Mouse (Mus musculus): Measurements from ENCODE around the gene Dmxl2.

The Dmxl2 gene

DNA sequence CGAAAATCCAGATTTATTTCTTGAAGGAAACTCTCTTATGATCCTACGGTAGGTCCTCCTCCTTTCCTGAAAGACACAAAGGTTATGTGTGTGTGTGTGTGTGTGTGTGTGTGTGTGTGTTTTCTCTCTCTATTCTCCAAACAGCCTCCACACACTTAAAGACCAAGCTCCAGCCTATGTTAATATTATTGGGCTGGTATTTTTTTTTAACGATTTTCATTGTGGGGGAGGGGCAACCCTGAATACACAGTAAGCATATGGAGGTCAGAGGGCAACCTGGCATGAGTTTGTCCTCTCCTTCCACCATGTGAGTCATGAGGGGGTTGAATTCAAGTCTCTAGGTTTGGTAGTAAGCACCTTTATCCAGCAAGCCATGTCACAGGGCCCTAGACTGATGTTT, 1.6 kb downstream of the Dmxl2 start:
- in situ Hi-C loops (cut with MboI, MseI), result no loop called here

- in situ Hi-C loops (cut with MboI, MseI), result no loop called here
Measured at GRCm38 (mm10) chr9:54499291-54499690, 2.1 kb downstream of the Dmxl2 start.

DNA sequence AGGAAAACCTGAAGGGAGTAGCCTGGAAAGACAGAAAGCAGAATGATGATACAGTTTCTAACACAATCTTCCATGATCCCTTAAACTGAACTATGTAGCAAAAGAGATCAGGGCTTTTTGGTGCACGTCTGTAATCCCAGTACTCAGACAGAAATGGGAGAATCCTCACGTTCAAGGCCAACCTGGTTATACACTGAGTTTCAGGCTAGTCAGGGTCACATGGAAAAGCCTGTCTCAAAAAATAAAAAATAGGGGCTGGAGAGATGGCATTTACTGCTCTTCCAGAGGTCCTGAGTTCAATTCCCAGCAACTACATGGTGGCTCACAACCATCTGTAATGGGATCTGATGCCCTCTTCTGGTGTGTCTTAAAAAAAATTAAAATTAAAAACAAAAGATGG, 11.0 kb downstream of the Dmxl2 start:
- in situ Hi-C loops (cut with MboI, MseI), result no loop called here

DNA sequence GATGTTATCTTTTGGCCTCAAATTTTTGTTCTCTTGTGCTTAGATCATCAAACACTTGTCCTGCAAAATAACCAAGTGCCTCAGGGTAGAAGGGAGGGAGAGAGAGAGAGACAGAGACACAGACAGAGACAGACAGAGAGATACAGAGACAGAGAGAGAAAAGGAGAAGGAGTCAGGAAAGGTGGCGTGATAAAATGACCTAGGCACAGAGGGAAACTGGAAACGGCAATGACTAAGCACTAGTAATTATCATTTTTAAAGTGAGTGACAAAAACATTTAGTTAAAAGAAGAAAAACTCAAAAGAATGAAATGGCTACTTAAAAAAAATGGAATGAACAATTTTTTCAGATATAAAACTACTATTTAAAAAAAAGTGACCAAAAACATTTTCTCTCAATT, 11.8 kb downstream of the Dmxl2 start:
- in situ Hi-C loops (cut with MboI, MseI), result no loop called here

DNA sequence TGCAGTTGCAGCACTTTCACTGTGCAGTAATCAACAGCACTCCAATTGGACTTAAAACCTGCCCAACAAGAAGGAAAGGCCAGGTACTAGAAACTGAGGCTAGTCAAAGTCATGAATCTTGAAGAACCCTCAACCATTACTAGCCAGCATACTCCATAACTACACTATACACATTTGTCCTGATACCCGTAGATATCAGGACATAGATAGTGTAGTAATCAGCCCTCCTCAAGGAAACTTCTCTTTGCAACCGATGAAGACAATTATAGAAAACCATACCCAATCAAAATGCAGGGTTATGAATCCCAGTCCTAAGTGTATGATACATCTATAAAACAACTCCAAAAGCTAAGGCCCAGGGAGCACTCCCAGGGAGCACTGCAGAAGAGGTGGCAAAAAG, 16.5 kb downstream of the Dmxl2 start:
- in situ Hi-C loops (cut with MboI, MseI), result no loop called here

DNA sequence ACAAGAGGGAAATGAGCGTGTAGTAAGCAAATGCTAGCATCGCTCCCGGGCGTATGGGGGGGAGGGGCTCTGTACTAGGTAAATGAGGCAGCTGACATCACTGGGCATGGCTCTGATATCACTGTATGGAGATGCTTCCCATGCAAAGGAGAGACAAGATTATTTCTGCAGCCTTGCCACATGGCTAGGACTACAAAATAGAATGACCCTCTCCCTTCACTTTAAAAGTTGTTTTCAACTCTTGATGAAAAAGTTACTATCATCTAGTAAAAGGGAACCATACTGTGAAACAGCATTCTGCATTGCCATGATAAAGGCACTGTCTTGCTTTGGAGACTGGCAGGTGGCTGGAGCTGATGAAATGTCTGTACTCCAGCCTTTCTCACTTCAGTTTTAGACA, 18.2 kb downstream of the Dmxl2 start:
- in situ Hi-C loops (cut with MboI, MseI), result no loop called here

GRCm38 (mm10) chr9:54482763-54483162, 18.7 kb downstream of the Dmxl2 start:
- in situ Hi-C loops (cut with MboI, MseI), result no loop called here

DNA sequence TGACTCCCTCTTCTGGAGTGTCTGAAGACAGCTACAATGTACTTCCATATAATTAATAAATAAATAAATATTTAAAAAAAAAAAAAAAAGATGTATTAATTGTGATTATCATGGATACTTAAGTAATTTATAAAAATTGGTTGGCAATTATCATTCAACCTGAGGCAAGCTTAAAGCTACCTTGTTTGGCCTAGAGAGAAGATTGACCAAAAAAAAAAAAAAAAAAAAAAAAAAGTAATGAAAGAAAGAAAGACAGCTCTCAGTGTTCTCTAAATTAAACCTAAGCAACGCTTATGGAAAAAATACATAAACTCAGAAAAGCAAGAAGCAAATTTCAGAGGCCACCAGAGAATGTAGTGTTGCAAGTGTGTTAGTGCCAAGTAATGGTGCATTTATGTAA, 22.4 kb downstream of the Dmxl2 start:
- in situ Hi-C loops (cut with MboI, MseI), result no loop called here

- in situ Hi-C loops (cut with MboI, MseI), result no loop called here
Measured at GRCm38 (mm10) chr9:54478117-54478516, 23.3 kb downstream of the Dmxl2 start.

DNA sequence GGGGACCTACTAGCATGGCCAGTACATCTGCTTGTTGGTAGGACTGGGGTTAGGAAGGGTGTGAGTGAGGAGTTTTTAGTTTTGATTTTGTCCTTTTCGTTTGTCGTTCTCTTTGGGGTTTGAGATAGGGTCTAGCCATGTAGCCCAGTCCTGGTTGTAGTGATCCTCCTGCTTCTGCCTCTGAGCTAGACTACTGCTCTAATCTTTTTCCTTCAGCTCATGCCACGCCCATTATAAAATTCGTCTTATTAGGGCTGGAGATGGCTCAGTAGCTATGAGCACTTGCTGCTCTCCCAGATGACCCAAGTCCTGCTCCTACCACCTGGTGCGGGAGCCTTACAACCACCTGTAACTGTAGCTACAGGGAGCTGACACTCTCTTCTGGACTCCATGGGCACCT, 26.9 kb downstream of the Dmxl2 start:
- in situ Hi-C loops (cut with MboI, MseI), result no loop called here

DNA sequence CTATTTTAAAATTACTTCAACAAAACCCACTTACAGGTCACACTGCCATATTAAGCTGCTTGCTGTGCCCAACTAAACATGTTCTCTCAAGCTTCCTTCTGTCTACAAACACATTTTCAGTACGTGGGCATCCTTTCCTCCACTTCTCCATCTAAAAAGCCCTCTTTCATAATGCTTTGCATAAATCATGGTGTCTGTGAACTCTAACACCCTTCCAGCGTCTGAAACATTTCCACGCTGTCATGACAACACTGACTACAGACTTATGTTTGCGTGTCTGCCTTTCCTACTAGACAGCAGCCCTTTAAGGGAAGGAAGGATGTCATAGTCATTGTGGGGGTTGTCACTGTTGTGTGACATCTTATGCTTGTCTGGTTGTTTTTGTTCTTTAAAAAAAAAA, 27.4 kb downstream of the Dmxl2 start:
- in situ Hi-C loops (cut with MboI, MseI), result no loop called here

GRCm38 (mm10) chr9:54472784-54473183, 28.6 kb downstream of the Dmxl2 start:
- in situ Hi-C loops (cut with MboI, MseI), result no loop called here

- in situ Hi-C loops (cut with MboI, MseI), result no loop called here
Measured at GRCm38 (mm10) chr9:54469339-54469738, 32.1 kb downstream of the Dmxl2 start.

- in situ Hi-C loops (cut with MboI, MseI), result no loop called here
Measured at GRCm38 (mm10) chr9:54467433-54467933, 33.9 kb downstream of the Dmxl2 start.

- in situ Hi-C loops (cut with MboI, MseI), result no loop called here
Measured at GRCm38 (mm10) chr9:54463483-54464054, 37.9 kb downstream of the Dmxl2 start.

GRCm38 (mm10) chr9:54439015-54439414, 62.4 kb downstream of the Dmxl2 start:
- in situ Hi-C loops (cut with MboI, MseI), result no loop called here

GRCm38 (mm10) chr9:54438246-54438645, 63.2 kb downstream of the Dmxl2 start:
- in situ Hi-C loops (cut with MboI, MseI), result no loop called here

DNA sequence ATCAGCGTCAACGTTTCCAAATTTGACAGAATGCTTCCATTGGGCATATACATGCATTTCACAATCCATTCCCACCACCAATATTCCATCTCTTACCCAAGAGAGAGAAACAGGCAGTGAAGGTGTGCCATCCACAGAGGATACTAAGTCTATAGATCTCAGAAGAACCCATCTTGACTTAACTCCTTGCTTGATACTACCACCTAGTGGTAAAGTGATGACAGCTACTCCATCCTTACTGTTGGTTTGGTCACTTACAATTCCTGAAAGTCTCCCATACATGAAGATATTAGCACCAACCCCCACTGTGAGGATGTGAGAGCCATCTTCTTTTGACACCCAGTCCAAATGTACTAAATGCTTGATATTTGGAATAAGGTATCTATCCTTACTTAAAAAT, 85.2 kb downstream of the Dmxl2 start:
- in situ Hi-C loops (cut with MboI, MseI), result no loop called here

DNA sequence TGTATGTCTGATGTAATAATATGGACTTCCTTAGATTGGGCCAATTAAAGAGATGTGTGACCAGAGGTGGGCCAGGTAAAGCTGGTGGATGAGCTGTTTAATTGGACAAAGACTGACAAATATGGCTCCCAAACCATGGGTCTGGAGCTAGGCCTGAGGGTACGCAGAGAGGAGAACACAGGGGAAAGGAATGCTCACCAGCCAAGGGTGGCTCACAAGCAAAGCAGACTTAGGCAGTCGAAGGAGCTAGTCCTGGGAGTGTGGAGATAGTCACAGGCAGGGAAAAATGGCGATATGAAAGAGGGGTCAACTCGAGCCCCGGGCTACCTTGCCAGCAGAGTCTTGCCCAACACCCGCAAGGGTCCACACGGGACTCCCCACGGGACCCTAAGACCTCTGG, 144.7 kb downstream of the Dmxl2 start:
- in situ Hi-C loops (cut with MboI, MseI), result no loop called here

GRCm38 (mm10) chr9:54342026-54342425, 159.4 kb downstream of the Dmxl2 start:
- in situ Hi-C loops (cut with MboI, MseI), result no loop called here

DNA sequence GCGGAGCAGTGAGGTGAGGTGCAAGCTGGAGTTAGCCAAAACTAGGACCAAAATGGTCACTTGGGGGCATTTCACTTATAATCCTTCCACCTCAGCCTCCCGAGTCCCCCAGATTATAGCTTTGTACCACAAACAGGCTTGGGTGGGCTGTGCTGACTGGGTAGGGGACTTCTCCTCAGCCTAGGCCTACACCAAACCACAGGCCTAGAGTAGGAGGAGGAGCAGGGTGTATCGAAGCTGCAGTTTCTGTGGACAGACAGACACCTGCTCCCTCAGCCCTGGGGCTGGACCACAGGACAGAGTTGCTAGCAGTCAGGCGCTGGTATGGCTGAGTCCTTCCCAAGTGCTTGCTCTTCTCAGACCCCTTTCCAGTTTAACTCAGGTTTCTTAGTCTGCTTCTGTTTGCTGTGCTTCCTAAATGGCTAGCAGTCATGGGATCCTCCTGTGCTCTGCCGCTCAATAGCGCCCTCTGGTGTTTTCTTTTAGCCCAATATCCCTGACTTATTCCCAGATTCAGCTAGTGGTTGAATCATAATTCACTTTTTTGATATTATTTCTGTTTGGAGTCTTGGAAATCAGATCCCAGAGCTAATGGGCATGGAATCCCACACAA, 164.8 kb downstream of the Dmxl2 start:
- in situ Hi-C loops (cut with MboI, MseI), result loop anchor here (5.0 kb wide), 2 partner anchors 201 to 344 kb away; partner anchors contain the start of gene Sh2d7

- in situ Hi-C loops (cut with MboI, MseI), result loop anchor here (5.0 kb wide), 2 partner anchors 202 to 343 kb away; partner anchors contain the start of gene Sh2d7
Measured at GRCm38 (mm10) chr9:54335582-54335981, 165.8 kb downstream of the Dmxl2 start.

DNA sequence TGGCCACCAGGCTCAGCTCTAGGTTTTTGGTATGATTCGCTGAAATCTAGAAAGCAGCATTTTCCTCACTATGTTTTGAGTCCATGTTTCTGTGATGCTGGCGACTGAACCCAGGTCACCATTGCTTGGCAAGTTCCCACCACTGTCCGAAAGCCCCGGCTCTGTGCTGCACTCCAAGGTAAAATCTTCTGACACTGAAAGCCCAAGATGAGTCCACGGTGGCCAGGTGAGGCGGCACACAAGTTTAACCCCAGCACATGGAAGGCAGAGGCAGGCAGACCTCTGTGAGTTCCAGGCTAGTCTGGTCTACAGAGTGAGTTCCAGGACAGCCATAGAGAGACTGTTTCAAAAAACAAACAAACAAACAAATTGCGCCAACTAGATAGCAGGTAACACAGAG, 172.2 kb downstream of the Dmxl2 start:
- in situ Hi-C loops (cut with MboI, MseI), result no loop called here

DNA sequence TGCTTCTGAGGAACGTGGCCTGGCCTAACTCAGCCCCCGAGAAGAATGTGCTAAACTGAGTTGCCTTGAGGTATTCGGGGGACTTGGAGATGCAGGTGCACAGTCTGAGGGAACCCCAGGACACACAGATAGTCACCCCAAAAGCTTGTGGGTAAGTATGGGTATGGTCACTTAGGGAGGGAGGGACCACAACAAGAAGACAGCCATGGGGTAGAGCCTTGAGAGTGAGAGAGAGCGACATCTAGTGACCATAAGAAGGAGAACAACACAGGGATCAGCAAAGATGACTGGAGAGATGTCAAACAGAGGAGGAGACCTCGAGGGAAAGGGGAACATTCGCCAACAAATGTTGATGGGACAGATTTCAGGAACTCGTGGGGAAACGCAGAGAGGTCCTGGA, 178.0 kb downstream of the Dmxl2 start:
- in situ Hi-C loops (cut with MboI, MseI), result no loop called here
